Mouse (Mus musculus): Measurements from ENCODE around the gene Hif3a. TPM values are rescaled to one million over a fixed set of nuclear protein-coding genes. Genes with fewer than 3 reads are reported as not detected.
A peak's percentile ranks its signal among the peaks of the same experiment; 100 is the strongest.
"Not testable (repeated sequence)": the region's sequence is repeated elsewhere in the genome, so short reads cannot be mapped to it uniquely, and the experiment has no call there.

Hif3a gene
- total RNA-seq (2014; rRNA removed): 5.7 and 22.1 TPM in 2 replicates
- polyA plus RNA-seq (2015; fragmentation: Nextera tagmentation; extraction: Ambion mirVana): 2.5 and 3.4 TPM in 2 replicates

DNA sequence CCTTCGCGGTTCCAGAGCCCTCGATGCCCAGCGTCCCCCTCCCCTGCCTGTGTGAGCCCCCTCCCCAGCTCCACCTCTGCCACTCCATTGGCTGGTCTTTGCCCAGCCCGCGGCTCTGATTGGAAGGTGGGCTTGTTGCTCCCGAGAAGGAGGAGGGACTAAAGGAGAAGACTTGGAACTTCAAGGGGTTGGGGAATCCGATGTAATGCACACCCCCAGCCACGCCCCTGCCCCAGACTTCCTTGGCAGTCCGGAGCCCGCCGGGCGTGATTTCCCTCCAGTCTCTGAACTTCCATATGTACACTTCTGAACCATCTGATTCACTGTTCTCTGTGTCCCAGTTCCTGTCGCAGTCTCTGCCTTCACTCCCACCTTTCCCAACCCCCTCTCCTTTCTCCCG is at the start of gene Hif3a:
Hif3a (minus strand) TSS at position 39 of the 400 bp plus-strand sequence.
- H3K36me3 ChIP-seq (ENCODE audit: insufficient read depth, low read length): no peaks in the 10 kb centered on the region
- peak within 1 kb of the TSS; percentile 82 for H3K27ac ChIP-seq
- H3K9me3 ChIP-seq (ENCODE audit: low read length): no peaks in the 10 kb centered on the region
- ATAC-seq (peak; percentile 87), DNase-seq (ENCODE audit: low spot score) (peak; percentile 90)
- H3K4me2 ChIP-seq (ENCODE audit: low read depth, low read length): peak within 1 kb of the TSS; percentile 84
- WGBS: 2% methylated on average over 15 of the region's 15 CpGs
- peak within 1 kb of the TSS; percentile 54 for H3K9ac ChIP-seq (replicated peaks; ENCODE audit: low read length)
- peak within 1 kb of the TSS; percentile 49 for H3K4me3 ChIP-seq (ENCODE audit: low read length)
- peaks cover 15% of the 10 kb centered on the region for H3K4me1 ChIP-seq (ENCODE audit: insufficient read depth, low read length)
- TF ChIP-seq CTCF (IDR thresholded peaks at IDR 0.05; ENCODE audit: low read depth): no peak
- H3K27me3 ChIP-seq (ENCODE audit: insufficient read depth, low read length): no peaks in the 10 kb centered on the region

- H3K4me2 ChIP-seq (ENCODE audit: low read depth, low read length); DNase-seq (ENCODE audit: low spot score); H3K27ac ChIP-seq; H3K9ac ChIP-seq (replicated peaks; ENCODE audit: low read length); H3K4me1 ChIP-seq (ENCODE audit: insufficient read depth, low read length); H3K36me3 ChIP-seq (ENCODE audit: insufficient read depth, low read length); H3K27me3 ChIP-seq (ENCODE audit: insufficient read depth, low read length); H3K9me3 ChIP-seq (ENCODE audit: low read length); H3K4me3 ChIP-seq (ENCODE audit: low read length); ATAC-seq: not testable (repeated sequence)
- WGBS: 89% methylated on average over 13 of the region's 13 CpGs
These were observed 39.4 kb upstream of the Hif3a start for GRCm38 (mm10) chr7:17101631-17102030.

DNA sequence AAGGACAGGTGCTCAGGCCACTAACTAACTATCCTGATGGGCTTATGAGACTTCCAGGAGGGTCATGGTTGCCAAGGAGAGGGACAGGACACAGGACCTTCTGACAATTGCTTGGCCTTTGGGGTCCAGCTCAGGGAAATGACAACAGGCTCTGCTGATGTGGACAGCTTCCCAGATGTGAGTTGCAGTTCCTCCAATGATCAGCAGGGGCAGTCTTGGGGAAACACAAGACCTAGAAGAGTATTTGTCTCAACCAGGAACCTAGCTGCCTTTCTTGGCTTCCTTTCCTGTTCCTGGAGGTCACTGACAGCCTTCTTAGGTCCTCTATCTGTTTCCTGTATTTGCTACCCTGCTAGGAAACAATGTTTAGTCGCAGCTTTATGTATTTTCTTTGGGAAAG is 29.1 kb upstream of the Hif3a start:
- H3K4me1 ChIP-seq (ENCODE audit: insufficient read depth, low read length): no peaks in the 10 kb centered on the region
- H3K27me3 ChIP-seq (ENCODE audit: insufficient read depth, low read length): no peaks in the 10 kb centered on the region
- H3K9me3 ChIP-seq (ENCODE audit: low read length): no peaks in the 10 kb centered on the region
- H3K9ac ChIP-seq (replicated peaks; ENCODE audit: low read length): no peak overlapping the region
- no peak overlapping the region for H3K4me3 ChIP-seq (ENCODE audit: low read length)
- no peak for ATAC-seq
- no peak for DNase-seq (ENCODE audit: low spot score)
- H3K4me2 ChIP-seq (ENCODE audit: low read depth, low read length): no peak overlapping the region
- TF ChIP-seq CTCF (IDR thresholded peaks at IDR 0.05; ENCODE audit: low read depth): peak; percentile 13; the same call in 1 of the 2 replicates
- H3K36me3 ChIP-seq (ENCODE audit: insufficient read depth, low read length): no peaks in the 10 kb centered on the region
- 15% methylated on average over 1 of the region's 1 CpGs for WGBS
- H3K27ac ChIP-seq: no peak overlapping the region

DNA sequence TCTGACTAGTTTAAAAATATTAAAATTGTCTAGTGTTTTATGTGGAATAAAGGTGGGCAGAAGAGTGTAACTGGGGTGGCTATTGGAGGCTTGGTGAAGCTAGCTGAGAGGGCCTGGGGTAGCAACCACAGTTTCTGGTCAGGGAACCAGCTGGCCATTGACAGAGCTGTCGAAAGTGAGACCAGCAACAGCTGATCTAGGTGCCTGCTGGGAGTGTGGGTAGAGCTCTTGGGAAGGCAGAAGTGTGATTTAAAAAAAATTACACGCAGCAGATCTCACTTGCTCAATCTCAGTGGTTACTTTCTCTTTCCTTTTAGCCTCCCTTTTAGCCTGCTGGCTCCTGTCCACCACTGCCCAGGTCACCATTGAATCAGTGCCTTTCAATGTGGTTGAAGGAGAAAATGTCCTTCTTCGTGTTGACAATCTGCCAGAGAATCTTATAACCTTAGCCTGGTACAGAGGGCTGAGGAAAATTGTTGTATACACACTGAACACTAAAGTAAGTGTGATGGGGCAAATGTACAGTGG is 27.9 kb upstream of the Hif3a start:
- no peak overlapping the region for H3K9ac ChIP-seq (replicated peaks; ENCODE audit: low read length)
- no peak overlapping the region for H3K4me2 ChIP-seq (ENCODE audit: low read depth, low read length)
- no peak overlapping the region for H3K4me3 ChIP-seq (ENCODE audit: low read length)
- no peaks in the 10 kb centered on the region for H3K4me1 ChIP-seq (ENCODE audit: insufficient read depth, low read length)
- WGBS: 52% methylated on average over 3 of the region's 3 CpGs
- H3K27me3 ChIP-seq (ENCODE audit: insufficient read depth, low read length): no peaks in the 10 kb centered on the region
- H3K27ac ChIP-seq: no peak overlapping the region
- H3K36me3 ChIP-seq (ENCODE audit: insufficient read depth, low read length): no peaks in the 10 kb centered on the region
- no peaks in the 10 kb centered on the region for H3K9me3 ChIP-seq (ENCODE audit: low read length)
- DNase-seq (ENCODE audit: low spot score) (no peak), ATAC-seq (no peak)
- TF ChIP-seq CTCF (IDR thresholded peaks at IDR 0.05; ENCODE audit: low read depth): no peak

DNA sequence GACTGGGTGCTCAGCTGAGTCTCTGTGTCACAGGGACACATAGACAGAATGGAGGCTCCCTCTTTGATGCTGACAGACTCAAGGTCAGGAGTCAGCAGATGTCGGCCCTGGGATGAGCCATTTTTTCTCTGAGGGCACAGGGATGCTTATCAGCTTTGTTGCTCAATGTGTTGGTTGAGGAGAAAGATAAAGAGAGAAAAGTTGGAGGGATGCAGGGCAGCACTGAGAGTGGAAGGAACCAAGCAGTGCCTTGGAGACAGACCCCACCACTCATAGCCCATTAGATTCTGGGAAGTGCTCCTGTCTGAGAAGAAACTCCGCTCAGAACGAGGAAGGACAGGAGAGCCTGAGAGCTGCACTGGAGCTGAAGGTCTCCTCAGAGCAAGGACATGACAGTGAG is 25.5 kb upstream of the Hif3a start:
- Histone ChIP-seq H3K9ac (replicated peaks; ENCODE audit: low read length) (no peak overlapping the region), H3K4me3 (ENCODE audit: low read length) (no peak overlapping the region), H3K4me2 (ENCODE audit: low read depth, low read length) (no peak overlapping the region), H3K27me3 (ENCODE audit: insufficient read depth, low read length) (no peaks in the 10 kb centered on the region), H3K27ac (no peak overlapping the region), H3K4me1 (ENCODE audit: insufficient read depth, low read length) (no peaks in the 10 kb centered on the region), H3K9me3 (ENCODE audit: low read length) (no peaks in the 10 kb centered on the region), H3K36me3 (ENCODE audit: insufficient read depth, low read length) (no peaks in the 10 kb centered on the region)
- 85% methylated on average over 3 of the region's 3 CpGs for WGBS
- TF ChIP-seq CTCF (IDR thresholded peaks at IDR 0.05; ENCODE audit: low read depth): no peak
- ATAC-seq (no peak), DNase-seq (ENCODE audit: low spot score) (no peak)

DNA sequence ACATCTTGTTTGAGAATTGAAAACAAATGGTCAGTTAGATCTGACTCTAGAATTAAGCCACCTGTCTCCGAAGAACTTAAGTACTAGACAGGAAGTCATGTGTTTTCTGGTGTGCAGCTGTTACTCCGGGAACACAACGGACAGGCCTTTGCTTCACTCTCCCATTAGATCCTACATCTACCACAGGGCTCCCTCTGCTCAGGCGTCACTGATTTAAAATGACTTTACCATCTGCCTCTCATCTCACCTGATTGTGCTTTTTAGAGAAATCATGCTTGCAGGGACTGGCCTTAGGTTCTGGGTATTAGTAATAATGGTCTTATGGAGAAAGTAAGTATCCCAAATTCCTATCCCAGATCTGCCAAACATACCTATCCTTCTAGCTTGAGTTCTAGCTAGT is 20.5 kb upstream of the Hif3a start:
- DNase-seq (ENCODE audit: low spot score) (no peak), ATAC-seq (no peak)
- H3K4me2 ChIP-seq (ENCODE audit: low read depth, low read length): no peak overlapping the region
- WGBS: 83% methylated on average over 4 of the region's 4 CpGs
- no peaks in the 10 kb centered on the region for H3K9me3 ChIP-seq (ENCODE audit: low read length)
- H3K36me3 ChIP-seq (ENCODE audit: insufficient read depth, low read length): no peaks in the 10 kb centered on the region
- no peak overlapping the region for H3K9ac ChIP-seq (replicated peaks; ENCODE audit: low read length)
- TF ChIP-seq CTCF (IDR thresholded peaks at IDR 0.05; ENCODE audit: low read depth): no peak
- no peaks in the 10 kb centered on the region for H3K27me3 ChIP-seq (ENCODE audit: insufficient read depth, low read length)
- H3K4me1 ChIP-seq (ENCODE audit: insufficient read depth, low read length): no peaks in the 10 kb centered on the region
- H3K4me3 ChIP-seq (ENCODE audit: low read length): no peak overlapping the region
- H3K27ac ChIP-seq: no peak overlapping the region

GRCm38 (mm10) chr7:17078076-17078654 is 15.9 kb upstream of the Hif3a start:
- no peak for TF ChIP-seq CTCF (IDR thresholded peaks at IDR 0.05; ENCODE audit: low read depth)
- no peak overlapping the region for H3K4me2 ChIP-seq (ENCODE audit: low read depth, low read length)
- no peaks in the 10 kb centered on the region for H3K4me1 ChIP-seq (ENCODE audit: insufficient read depth, low read length)
- no peak overlapping the region for H3K9ac ChIP-seq (replicated peaks; ENCODE audit: low read length)
- no peak overlapping the region for H3K27ac ChIP-seq
- 81% methylated on average over 7 of the region's 7 CpGs for WGBS
- H3K36me3 ChIP-seq (ENCODE audit: insufficient read depth, low read length): no peaks in the 10 kb centered on the region
- no peak for DNase-seq (ENCODE audit: low spot score)
- no peak for ATAC-seq
- H3K9me3 ChIP-seq (ENCODE audit: low read length): no peaks in the 10 kb centered on the region
- H3K27me3 ChIP-seq (ENCODE audit: insufficient read depth, low read length): no peaks in the 10 kb centered on the region
- H3K4me3 ChIP-seq (ENCODE audit: low read length): no peak overlapping the region

Data from hindbrain, postnatal 0 days (tissue).